Mouse (Mus musculus): ENCODE data around the gene Errfi1. TPM values are rescaled to one million over a fixed set of nuclear protein-coding genes. Genes with fewer than 3 reads are reported as not detected.

Errfi1 gene
- polyA plus RNA-seq, 1 experiment from 2014 or later = 26.9 TPM

- Histone ChIP-seq H3K9ac (no peak overlapping the region), H3K4me1 (no peaks in the 10 kb centered on the region), H3K27me3 (no peaks in the 10 kb centered on the region), H3K27ac (no peak overlapping the region), H3K9me3 (peaks cover 27% of the 10 kb centered on the region), H3K4me3 (no peak overlapping the region), H3K36me3 (no peaks in the 10 kb centered on the region), H3K4me2 (replicated peaks) (no peak overlapping the region)
- WGBS = 88% methylated on average over 5 of the region's 5 CpGs
- ATAC-seq (ENCODE audit: insufficient number of reproducible peaks, insufficient read depth, low FRiP score, low TSS enrichment) = no peak
These were observed 28.9 kb downstream of the Errfi1 start for GRCm38 (mm10) chr4:150882632-150883031.

GRCm38 (mm10) chr4:150887903-150888302 is 34.2 kb downstream of the Errfi1 start:
- H3K27ac ChIP-seq = no peak overlapping the region
- H3K4me3 ChIP-seq = no peak overlapping the region
- no peak for ATAC-seq (ENCODE audit: insufficient number of reproducible peaks, insufficient read depth, low FRiP score, low TSS enrichment)
- no peaks in the 10 kb centered on the region for H3K9me3 ChIP-seq
- no peaks in the 10 kb centered on the region for H3K27me3 ChIP-seq
- H3K36me3 ChIP-seq = no peaks in the 10 kb centered on the region
- peaks cover 10% of the 10 kb centered on the region; the same call in 1 of the 2 replicates for H3K4me1 ChIP-seq
- H3K4me2 ChIP-seq (replicated peaks) = no peak overlapping the region
- 72% methylated on average over 5 of the region's 5 CpGs for WGBS
- H3K9ac ChIP-seq = no peak overlapping the region

- no peak overlapping the region for H3K4me3 ChIP-seq
- peaks cover 10% of the 10 kb centered on the region; the same call in 1 of the 2 replicates for H3K4me1 ChIP-seq
- no peaks in the 10 kb centered on the region for H3K9me3 ChIP-seq
- H3K9ac ChIP-seq = no peak overlapping the region
- H3K27ac ChIP-seq = no peak overlapping the region
- 67% methylated on average over 4 of the region's 4 CpGs for WGBS
- H3K4me2 ChIP-seq (replicated peaks) = no peak overlapping the region
- no peaks in the 10 kb centered on the region for H3K27me3 ChIP-seq
- H3K36me3 ChIP-seq = no peaks in the 10 kb centered on the region
- ATAC-seq (ENCODE audit: insufficient number of reproducible peaks, insufficient read depth, low FRiP score, low TSS enrichment) = no peak
These were observed 34.8 kb downstream of the Errfi1 start for GRCm38 (mm10) chr4:150888492-150888891.

- Histone ChIP-seq H3K9me3 (no peaks in the 10 kb centered on the region), H3K36me3 (no peaks in the 10 kb centered on the region), H3K4me2 (replicated peaks) (no peak overlapping the region), H3K4me3 (no peak overlapping the region), H3K4me1 (peaks cover 10% of the 10 kb centered on the region; the same call in 1 of the 2 replicates), H3K27me3 (no peaks in the 10 kb centered on the region), H3K27ac (0 out of 2 replicates have a peak overlapping the region, but pooled peaks have one; percentile 6), H3K9ac (no peak overlapping the region)
- WGBS = 42% methylated on average over 20 of the region's 20 CpGs
- ATAC-seq (ENCODE audit: insufficient number of reproducible peaks, insufficient read depth, low FRiP score, low TSS enrichment) = no peak
These were observed 35.7 kb downstream of the Errfi1 start for GRCm38 (mm10) chr4:150889273-150889954.

- no peaks in the 10 kb centered on the region for H3K36me3 ChIP-seq
- 48% methylated on average over 13 of the region's 13 CpGs for WGBS
- ATAC-seq (ENCODE audit: insufficient number of reproducible peaks, insufficient read depth, low FRiP score, low TSS enrichment) = no peak
- H3K27me3 ChIP-seq = no peaks in the 10 kb centered on the region
- no peaks in the 10 kb centered on the region for H3K9me3 ChIP-seq
- H3K4me3 ChIP-seq = no peak overlapping the region
- H3K9ac ChIP-seq = no peak overlapping the region
- peaks cover 10% of the 10 kb centered on the region; the same call in 1 of the 2 replicates for H3K4me1 ChIP-seq
- 0 out of 2 replicates have a peak overlapping the region, but pooled peaks have one; percentile 6 for H3K27ac ChIP-seq
- H3K4me2 ChIP-seq (replicated peaks) = no peak overlapping the region; the same call in 1 of the 2 replicates
These were observed 36.2 kb downstream of the Errfi1 start for GRCm38 (mm10) chr4:150889955-150890315.

GRCm38 (mm10) chr4:150891308-150891707 is 37.6 kb downstream of the Errfi1 start:
- Histone ChIP-seq H3K4me2 (replicated peaks) (no peak overlapping the region), H3K36me3 (peaks cover 6% of the 10 kb centered on the region; the same call in 1 of the 2 replicates), H3K9me3 (no peaks in the 10 kb centered on the region), H3K4me1 (peaks cover 10% of the 10 kb centered on the region; the same call in 1 of the 2 replicates), H3K27me3 (no peaks in the 10 kb centered on the region), H3K4me3 (no peak overlapping the region), H3K9ac (no peak overlapping the region), H3K27ac (no peak overlapping the region)
- 74% methylated on average over 5 of the region's 5 CpGs for WGBS
- no peak for ATAC-seq (ENCODE audit: insufficient number of reproducible peaks, insufficient read depth, low FRiP score, low TSS enrichment)

- Histone ChIP-seq H3K9me3 (no peaks in the 10 kb centered on the region), H3K9ac (no peak overlapping the region), H3K36me3 (peaks cover 38% of the 10 kb centered on the region), H3K27me3 (no peaks in the 10 kb centered on the region), H3K4me3 (no peak overlapping the region), H3K4me2 (replicated peaks) (no peak overlapping the region), H3K4me1 (peaks cover 6% of the 10 kb centered on the region; the same call in 1 of the 2 replicates), H3K27ac (no peak overlapping the region)
- 57% methylated on average over 8 of the region's 8 CpGs for WGBS
- no peak for ATAC-seq (ENCODE audit: insufficient number of reproducible peaks, insufficient read depth, low FRiP score, low TSS enrichment)
These were observed 41.2 kb downstream of the Errfi1 start for GRCm38 (mm10) chr4:150894718-150895501.

- Histone ChIP-seq H3K4me1 (no peaks in the 10 kb centered on the region), H3K4me3 (no peak overlapping the region), H3K27ac (no peak overlapping the region), H3K9ac (no peak overlapping the region), H3K27me3 (no peaks in the 10 kb centered on the region), H3K36me3 (peaks cover 60% of the 10 kb centered on the region), H3K4me2 (replicated peaks) (no peak overlapping the region), H3K9me3 (no peaks in the 10 kb centered on the region)
- no peak for ATAC-seq (ENCODE audit: insufficient number of reproducible peaks, insufficient read depth, low FRiP score, low TSS enrichment)
- WGBS = 94% methylated on average over 26 of the region's 26 CpGs
These were observed 43.3 kb downstream of the Errfi1 start for GRCm38 (mm10) chr4:150896896-150897624.

- Histone ChIP-seq H3K9me3 (no peaks in the 10 kb centered on the region), H3K4me2 (replicated peaks) (no peak overlapping the region), H3K9ac (no peak overlapping the region), H3K4me3 (no peak overlapping the region), H3K27me3 (no peaks in the 10 kb centered on the region), H3K36me3 (peaks cover 78% of the 10 kb centered on the region), H3K27ac (no peak overlapping the region), H3K4me1 (no peaks in the 10 kb centered on the region)
- ATAC-seq (ENCODE audit: insufficient number of reproducible peaks, insufficient read depth, low FRiP score, low TSS enrichment) = no peak
- 55% methylated on average over 13 of the region's 13 CpGs for WGBS
These were observed 45.1 kb downstream of the Errfi1 start for GRCm38 (mm10) chr4:150898716-150899365.

GRCm38 (mm10) chr4:150900486-150900885 is 46.8 kb downstream of the Errfi1 start:
- Histone ChIP-seq H3K4me2 (replicated peaks) (no peak overlapping the region), H3K27me3 (no peaks in the 10 kb centered on the region), H3K27ac (no peak overlapping the region), H3K4me3 (no peak overlapping the region), H3K9ac (no peak overlapping the region), H3K9me3 (no peaks in the 10 kb centered on the region), H3K36me3 (peaks cover 90% of the 10 kb centered on the region), H3K4me1 (no peaks in the 10 kb centered on the region)
- 95% methylated on average over 13 of the region's 13 CpGs for WGBS
- no peak for ATAC-seq (ENCODE audit: insufficient number of reproducible peaks, insufficient read depth, low FRiP score, low TSS enrichment)

GRCm38 (mm10) chr4:150901651-150902050 is 47.9 kb downstream of the Errfi1 start:
- H3K27me3 ChIP-seq = no peaks in the 10 kb centered on the region
- no peak for ATAC-seq (ENCODE audit: insufficient number of reproducible peaks, insufficient read depth, low FRiP score, low TSS enrichment)
- no peak overlapping the region for H3K4me3 ChIP-seq
- H3K9ac ChIP-seq = no peak overlapping the region
- WGBS = 57% methylated on average over 9 of the region's 9 CpGs
- H3K4me1 ChIP-seq = no peaks in the 10 kb centered on the region
- H3K36me3 ChIP-seq = peaks cover 86% of the 10 kb centered on the region
- H3K9me3 ChIP-seq = no peaks in the 10 kb centered on the region
- no peak overlapping the region for H3K27ac ChIP-seq
- H3K4me2 ChIP-seq (replicated peaks) = no peak overlapping the region

Data from embryonic facial prominence, embryonic 12.5 days (tissue).